Mouse (Mus musculus) liver, embryonic 12.5 days (tissue): ENCODE results near the gene Mrtfa. TPM values are rescaled to one million over a fixed set of nuclear protein-coding genes. Genes with fewer than 3 reads are reported as not detected.

Source experiments
- ATAC-seq: fragments of 200-750 bp; cut with Nextera tagmentation; 2 replicates; pipeline ENCODE4 v1.8.0; 2017; ENCODE audit warnings: moderate number of reproducible peaks, mild to moderate bottlenecking, moderate library complexity
- H3K27ac ChIP-seq: fragments of 300-500 bp; sonication (generic); 2 replicates; pipeline ENCODE4 v1.5.1; 2016; ENCODE audit warnings: mild to moderate bottlenecking
- H3K27me3 ChIP-seq: fragments of 300-500 bp; sonication (generic); replicated peaks from 2 replicates; pipeline ENCODE4 v1.6.1; 2016; ENCODE audit warnings: mild to moderate bottlenecking, moderate library complexity
- H3K36me3 ChIP-seq: fragments of 300-500 bp; sonication (generic); 2 replicates; pipeline ENCODE4 v1.6.1; 2016; ENCODE audit warnings: mild to moderate bottlenecking, moderate library complexity
- H3K4me1 ChIP-seq: fragments of 300-500 bp; sonication (generic); 2 replicates; pipeline ENCODE4 v1.6.1; 2016
- H3K4me2 ChIP-seq: fragments of 300-500 bp; sonication (generic); 2 replicates; pipeline ENCODE4 v1.6.1; 2016; ENCODE audit warnings: mild to moderate bottlenecking, moderate library complexity
- H3K4me3 ChIP-seq: fragments of 300-500 bp; sonication (generic); 2 replicates; pipeline ENCODE4 v1.5.1; 2016; ENCODE audit warnings: mild to moderate bottlenecking, moderate library complexity
- H3K9ac ChIP-seq: fragments of 300-500 bp; sonication (generic); 2 replicates; pipeline ENCODE4 v1.6.1; 2016; ENCODE audit warnings: mild to moderate bottlenecking, moderate library complexity
- H3K9me3 ChIP-seq: fragments of 300-500 bp; sonication (generic); replicated peaks from 2 replicates; pipeline ENCODE4 v1.6.1; 2016; ENCODE audit warnings: mild to moderate bottlenecking, moderate library complexity
- WGBS: fragments of 180-500 bp; shearing (Covaris S2); methylation state at CpG from one replicate; pipeline ENCODE4 v1.1.7; 2016; ENCODE audit not compliant: insufficient replicate concordance; 5-methylcytosine and 5-hydroxymethylcytosine counted together
- polyA plus RNA-seq: library from polyadenylated mRNA; unstranded; fragments of >200 nt; fragmentation: Nextera tagmentation; extraction: Ambion mirVana; gene quantifications from 2 replicates; pipeline ENCODE4 v1.2.1, GENCODE M21; 2016

Gene Mrtfa
- polyA plus RNA-seq, 1 experiment from 2014 or later: 8.7 TPM

DNA sequence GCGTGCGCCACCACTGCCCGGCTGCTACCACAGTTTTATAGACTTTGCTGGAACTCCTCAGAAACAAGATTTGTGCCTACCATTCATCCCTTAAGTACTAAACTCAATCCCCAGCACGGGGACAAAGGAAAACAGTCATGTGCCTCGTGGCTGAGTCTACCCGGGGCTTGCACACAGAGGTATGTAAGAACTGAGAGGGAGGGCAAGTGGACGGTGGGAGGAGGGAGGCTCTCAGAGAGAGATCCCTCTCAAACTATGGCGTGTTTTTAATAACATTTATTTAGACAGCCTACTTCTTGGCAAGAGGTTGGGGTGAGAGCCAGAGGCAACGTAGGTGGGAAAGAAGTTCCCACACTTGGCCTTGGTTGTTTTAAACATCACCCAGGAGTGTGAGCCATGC is 98.8 kb downstream of the Mrtfa start:
- no peaks in the 10 kb centered on the region for H3K9me3 ChIP-seq
- H3K27ac ChIP-seq: no peak overlapping the region
- WGBS: 68% methylated on average over 9 of the region's 9 CpGs
- peaks cover 12% of the 10 kb centered on the region for H3K4me1 ChIP-seq
- no peak overlapping the region for H3K4me2 ChIP-seq
- no peak overlapping the region for H3K4me3 ChIP-seq
- H3K27me3 ChIP-seq: no peaks in the 10 kb centered on the region
- H3K9ac ChIP-seq: no peak overlapping the region
- no peak for ATAC-seq
- no peaks in the 10 kb centered on the region for H3K36me3 ChIP-seq

DNA sequence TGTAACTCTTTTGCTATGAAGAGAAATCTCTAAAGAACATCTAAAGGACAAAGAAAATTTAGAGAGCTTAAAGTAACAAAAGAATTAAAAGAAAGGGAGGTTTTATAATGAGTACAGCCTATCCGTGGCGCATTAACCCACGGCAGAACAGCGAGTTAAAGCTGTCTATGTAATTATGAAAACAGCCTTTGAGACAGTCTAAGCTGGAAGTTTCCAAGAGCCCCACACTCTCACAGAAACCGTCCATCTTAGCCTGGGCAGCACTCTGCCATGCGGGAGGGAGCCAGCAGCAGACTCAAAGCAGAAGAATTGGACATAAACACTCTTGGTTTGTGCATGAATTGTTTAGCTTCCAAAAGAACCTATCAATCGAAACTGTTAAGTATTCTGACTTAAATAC is 103.0 kb downstream of the Mrtfa start:
- no peak for ATAC-seq
- H3K9me3 ChIP-seq: no peaks in the 10 kb centered on the region
- H3K4me2 ChIP-seq: no peak overlapping the region
- H3K27ac ChIP-seq: no peak overlapping the region
- no peaks in the 10 kb centered on the region for H3K27me3 ChIP-seq
- H3K9ac ChIP-seq: no peak overlapping the region
- 74% methylated on average over 7 of the region's 7 CpGs for WGBS
- no peak overlapping the region for H3K4me3 ChIP-seq
- no peaks in the 10 kb centered on the region for H3K4me1 ChIP-seq
- no peaks in the 10 kb centered on the region for H3K36me3 ChIP-seq

DNA sequence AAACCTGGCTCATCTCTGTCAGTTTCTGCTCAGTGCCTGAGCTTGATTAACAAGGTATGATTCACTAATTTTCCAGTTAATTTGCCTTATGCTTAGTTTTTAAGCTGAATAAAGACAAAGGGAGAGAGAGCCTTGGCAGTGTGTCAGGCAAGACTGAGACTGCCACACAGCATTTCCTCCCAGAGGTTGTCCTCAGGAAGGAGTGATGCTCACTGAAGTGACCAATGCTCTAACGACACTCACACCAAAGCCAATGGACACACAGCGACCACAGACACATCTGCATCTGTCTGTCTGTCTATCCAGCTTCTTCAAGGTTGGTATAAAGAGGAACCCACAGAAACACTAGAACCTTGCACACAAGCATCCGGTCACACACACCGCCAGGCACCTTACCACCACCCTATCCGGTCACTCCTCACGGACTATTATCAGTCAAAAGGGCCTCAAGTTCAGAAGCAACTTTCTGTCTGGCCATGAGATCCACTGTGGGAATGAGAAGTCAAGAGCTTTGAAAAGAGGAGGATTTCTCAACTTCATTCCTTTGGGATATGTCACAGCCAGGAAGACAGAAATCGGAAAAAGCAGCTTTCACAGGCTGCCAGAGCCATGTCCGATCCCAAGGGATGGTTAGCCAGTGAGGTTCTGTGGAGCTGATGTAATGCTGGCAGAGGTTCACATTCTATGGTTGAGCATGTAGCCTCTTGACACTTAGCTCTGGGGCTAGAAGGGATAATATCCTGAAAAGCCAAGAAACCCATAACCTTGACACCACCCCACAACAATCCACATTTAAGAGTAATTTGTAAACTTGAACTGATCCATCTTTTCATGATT is 103.7 kb downstream of the Mrtfa start:
- Histone ChIP-seq H3K4me1 (no peaks in the 10 kb centered on the region), H3K4me2 (no peak overlapping the region), H3K9ac (no peak overlapping the region), H3K36me3 (no peaks in the 10 kb centered on the region), H3K4me3 (no peak overlapping the region), H3K9me3 (no peaks in the 10 kb centered on the region), H3K27me3 (no peaks in the 10 kb centered on the region), H3K27ac (no peak overlapping the region)
- no peak for ATAC-seq
- 74% methylated on average over 8 of the region's 8 CpGs for WGBS

DNA sequence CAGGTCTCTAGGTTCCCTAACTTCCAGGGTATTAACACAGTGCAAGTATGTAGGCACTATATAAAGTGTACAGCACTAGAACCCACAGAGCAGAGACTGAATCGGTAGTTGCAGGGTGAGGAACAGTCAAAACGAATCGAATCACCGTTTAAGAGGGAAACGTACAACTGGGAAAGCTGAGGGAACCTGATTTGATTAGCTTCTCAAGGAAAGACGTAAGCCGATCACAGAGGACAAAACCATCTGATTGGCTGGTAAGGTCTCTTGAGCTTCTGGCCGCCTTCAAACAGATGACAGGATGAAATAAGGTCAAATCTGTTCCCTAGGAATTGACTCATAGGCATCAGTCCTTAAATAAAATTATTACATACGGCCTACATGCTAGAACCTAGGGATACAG is 106.7 kb downstream of the Mrtfa start:
- Histone ChIP-seq H3K4me1 (no peaks in the 10 kb centered on the region), H3K4me3 (no peak overlapping the region), H3K9ac (no peak overlapping the region), H3K36me3 (no peaks in the 10 kb centered on the region), H3K27ac (no peak overlapping the region), H3K27me3 (no peaks in the 10 kb centered on the region), H3K4me2 (no peak overlapping the region), H3K9me3 (no peaks in the 10 kb centered on the region)
- ATAC-seq: no peak
- WGBS: 77% methylated on average over 9 of the region's 9 CpGs

DNA sequence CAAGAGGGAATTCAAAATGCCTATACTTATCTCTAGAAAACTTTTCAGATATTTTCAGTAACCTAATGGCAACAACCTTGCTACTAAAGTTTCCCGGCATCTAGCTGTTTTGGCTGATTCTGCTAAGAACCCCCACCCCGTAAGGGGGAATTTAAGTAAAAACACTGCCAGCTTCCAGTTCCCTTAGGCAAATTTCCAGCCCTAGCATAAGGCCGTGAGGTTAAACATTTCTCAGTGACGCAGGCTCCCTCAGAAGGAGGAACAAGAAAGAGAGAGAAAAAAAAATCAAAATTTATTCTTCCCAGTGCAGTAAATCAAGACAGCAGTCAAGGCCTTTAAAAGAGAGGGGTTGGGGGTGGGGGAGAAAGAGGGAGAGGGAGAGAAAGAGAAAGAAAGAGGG is 107.3 kb downstream of the Mrtfa start:
- WGBS: 62% methylated on average over 4 of the region's 4 CpGs

DNA sequence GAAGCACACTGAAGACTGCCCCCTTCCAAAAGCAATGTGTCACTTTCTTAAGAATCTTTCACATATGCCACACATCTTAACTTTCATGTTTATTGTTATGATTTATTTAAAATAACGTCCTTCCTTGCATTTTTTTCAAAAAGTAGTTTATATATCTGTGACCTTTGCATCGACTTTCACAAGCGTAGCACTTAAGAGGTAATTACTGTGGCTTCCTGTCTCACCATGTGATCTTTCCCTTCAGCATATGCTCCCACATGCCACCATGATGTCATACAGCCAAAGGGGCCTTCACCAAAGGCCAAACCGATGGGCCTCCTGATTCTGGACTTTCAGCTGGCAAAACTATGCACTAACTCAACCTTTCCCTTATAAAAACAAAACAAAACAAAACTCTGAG is 109.3 kb downstream of the Mrtfa start:
- no peak overlapping the region for H3K9ac ChIP-seq
- no peak overlapping the region for H3K4me3 ChIP-seq
- H3K36me3 ChIP-seq: no peaks in the 10 kb centered on the region
- WGBS: 56% methylated on average over 4 of the region's 4 CpGs
- H3K4me1 ChIP-seq: no peaks in the 10 kb centered on the region
- no peak overlapping the region for H3K4me2 ChIP-seq
- H3K27ac ChIP-seq: no peak overlapping the region
- no peaks in the 10 kb centered on the region for H3K9me3 ChIP-seq
- H3K27me3 ChIP-seq: no peaks in the 10 kb centered on the region
- no peak for ATAC-seq

More for the DNA sequence above, 107.3 kb downstream of the Mrtfa start:
- no peaks in the 10 kb centered on the region for H3K27me3 ChIP-seq
- no peaks in the 10 kb centered on the region for H3K4me1 ChIP-seq
- no peak overlapping the region for H3K4me3 ChIP-seq
- no peak overlapping the region for H3K27ac ChIP-seq
- ATAC-seq: no peak
- H3K4me2 ChIP-seq: no peak overlapping the region
- no peaks in the 10 kb centered on the region for H3K9me3 ChIP-seq
- H3K9ac ChIP-seq: no peak overlapping the region
- H3K36me3 ChIP-seq: no peaks in the 10 kb centered on the region

DNA sequence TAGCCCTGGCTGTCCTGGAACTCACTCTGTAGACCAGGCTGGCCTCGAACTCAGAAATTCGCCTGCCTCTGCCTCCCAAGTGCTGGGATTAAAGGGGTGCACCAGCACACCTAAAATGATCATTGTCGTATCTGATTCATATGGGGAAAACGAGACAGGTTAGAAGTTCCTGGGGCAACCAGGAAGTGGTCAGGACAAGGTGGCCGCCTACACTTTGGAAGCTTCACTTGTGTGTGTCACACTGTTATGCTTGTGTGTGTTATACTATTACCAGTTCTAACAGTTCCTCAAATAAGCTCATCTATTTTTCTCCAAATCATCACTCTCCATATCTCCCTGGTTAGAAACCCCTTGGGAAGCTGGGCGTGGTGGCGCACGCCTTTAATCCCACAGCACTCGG is 110.2 kb downstream of the Mrtfa start:
- H3K27me3 ChIP-seq: no peaks in the 10 kb centered on the region
- no peak for ATAC-seq
- H3K27ac ChIP-seq: no peak overlapping the region
- H3K4me1 ChIP-seq: no peaks in the 10 kb centered on the region
- H3K4me2 ChIP-seq: no peak overlapping the region
- WGBS: 70% methylated on average over 9 of the region's 9 CpGs
- no peak overlapping the region for H3K4me3 ChIP-seq
- H3K9ac ChIP-seq: no peak overlapping the region
- H3K36me3 ChIP-seq: no peaks in the 10 kb centered on the region
- H3K9me3 ChIP-seq: no peaks in the 10 kb centered on the region

DNA sequence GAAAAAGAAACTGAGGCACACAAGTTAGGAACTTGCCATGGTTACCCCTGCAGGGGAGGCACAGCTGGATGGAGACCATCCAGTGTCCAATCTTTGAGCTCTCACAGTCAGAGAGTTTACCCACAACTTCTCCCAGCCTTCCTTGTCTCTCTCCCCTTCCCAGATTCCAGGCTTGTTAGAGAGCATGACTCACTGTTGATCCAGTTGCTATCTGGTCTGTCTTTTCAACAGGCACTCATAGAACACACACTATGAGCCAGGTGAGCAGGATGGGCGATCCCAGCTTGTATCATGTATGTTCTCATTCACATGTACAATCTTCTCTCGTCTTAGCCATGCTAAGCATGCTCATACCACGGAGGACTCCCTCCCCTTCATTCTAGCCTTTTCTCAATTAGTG is 111.3 kb downstream of the Mrtfa start:
- WGBS: 71% methylated on average over 3 of the region's 3 CpGs
- no peak overlapping the region for H3K27ac ChIP-seq

DNA sequence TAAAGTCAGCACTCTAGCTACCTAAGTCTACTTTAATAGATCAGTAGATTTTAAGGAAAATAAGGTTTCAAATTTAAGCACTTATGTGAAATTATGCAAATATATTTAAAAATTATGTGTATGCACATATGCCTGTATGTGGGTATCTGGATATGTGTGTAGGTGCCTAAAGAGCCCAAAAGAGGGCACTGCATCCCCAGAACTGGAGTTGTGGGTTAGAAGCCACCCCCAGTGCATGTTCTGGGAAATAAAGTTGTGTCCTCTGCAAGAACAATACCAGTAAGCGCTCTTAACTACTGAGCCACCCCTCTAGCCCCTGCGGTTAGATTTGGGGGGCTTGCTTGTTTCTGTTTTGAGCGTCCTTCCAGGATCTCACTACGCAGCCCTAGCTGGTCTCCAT is 113.0 kb downstream of the Mrtfa start:
- no peaks in the 10 kb centered on the region for H3K27me3 ChIP-seq
- H3K27ac ChIP-seq: no peak overlapping the region
- no peak overlapping the region for H3K4me2 ChIP-seq
- H3K4me1 ChIP-seq: no peaks in the 10 kb centered on the region
- H3K9me3 ChIP-seq: no peaks in the 10 kb centered on the region
- no peak overlapping the region for H3K4me3 ChIP-seq
- H3K9ac ChIP-seq: no peak overlapping the region
- no peaks in the 10 kb centered on the region for H3K36me3 ChIP-seq
- ATAC-seq: no peak
- WGBS: 83% methylated on average over 4 of the region's 4 CpGs

More for the DNA sequence above, 111.3 kb downstream of the Mrtfa start:
- Histone ChIP-seq H3K4me2 (no peak overlapping the region), H3K4me3 (no peak overlapping the region), H3K27me3 (no peaks in the 10 kb centered on the region), H3K9ac (no peak overlapping the region), H3K9me3 (no peaks in the 10 kb centered on the region), H3K4me1 (no peaks in the 10 kb centered on the region), H3K36me3 (no peaks in the 10 kb centered on the region)
- no peak for ATAC-seq

DNA sequence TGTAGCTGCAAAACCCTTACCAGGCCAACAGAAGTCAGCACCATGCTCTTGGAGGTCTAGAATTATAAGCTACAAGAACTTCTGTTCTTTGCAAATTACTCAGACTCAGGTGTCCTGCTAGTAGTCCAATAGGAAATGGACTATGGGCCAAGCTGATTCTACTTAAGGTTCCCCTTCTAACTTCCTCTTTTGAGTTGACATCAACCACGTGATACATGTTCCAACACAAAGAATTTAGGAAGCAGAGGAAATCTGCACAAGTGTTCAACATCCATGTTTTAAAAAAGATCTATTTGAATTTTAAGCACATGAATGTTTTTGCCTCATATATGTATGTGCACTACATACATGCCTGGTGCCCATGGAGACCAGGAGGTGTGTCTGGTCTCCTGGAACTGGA is 116.0 kb downstream of the Mrtfa start:
- Histone ChIP-seq H3K9ac (no peak overlapping the region), H3K4me1 (no peaks in the 10 kb centered on the region), H3K27me3 (no peaks in the 10 kb centered on the region), H3K4me3 (no peak overlapping the region), H3K9me3 (no peaks in the 10 kb centered on the region), H3K36me3 (no peaks in the 10 kb centered on the region), H3K27ac (no peak overlapping the region), H3K4me2 (no peak overlapping the region)
- ATAC-seq: no peak
- WGBS: 36% methylated on average over 1 of the region's 1 CpGs

DNA sequence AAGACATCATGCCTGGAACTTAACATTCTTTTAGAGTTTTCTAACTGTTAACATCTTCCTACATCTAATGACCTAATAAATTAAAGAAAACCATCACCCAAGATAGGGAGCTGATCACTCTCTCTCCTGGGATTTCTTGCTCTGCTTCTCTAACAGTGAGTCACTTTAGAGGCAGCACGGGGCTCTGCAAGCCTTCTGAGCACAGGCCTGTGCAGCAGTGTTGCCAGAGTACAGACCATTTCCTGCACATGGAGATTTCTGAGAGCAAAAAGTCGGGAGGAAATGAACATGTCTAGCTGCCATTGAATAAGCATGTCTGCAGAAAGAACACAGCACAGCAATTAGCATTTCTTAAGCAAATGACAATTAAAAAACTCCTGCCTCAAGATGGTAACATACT is 116.8 kb downstream of the Mrtfa start:
- Histone ChIP-seq H3K27me3 (no peaks in the 10 kb centered on the region), H3K4me3 (no peak overlapping the region), H3K9ac (no peak overlapping the region), H3K4me2 (no peak overlapping the region), H3K4me1 (no peaks in the 10 kb centered on the region), H3K9me3 (no peaks in the 10 kb centered on the region), H3K27ac (no peak overlapping the region), H3K36me3 (no peaks in the 10 kb centered on the region)
- no peak for ATAC-seq
- WGBS: 34% methylated on average over 2 of the region's 2 CpGs

DNA sequence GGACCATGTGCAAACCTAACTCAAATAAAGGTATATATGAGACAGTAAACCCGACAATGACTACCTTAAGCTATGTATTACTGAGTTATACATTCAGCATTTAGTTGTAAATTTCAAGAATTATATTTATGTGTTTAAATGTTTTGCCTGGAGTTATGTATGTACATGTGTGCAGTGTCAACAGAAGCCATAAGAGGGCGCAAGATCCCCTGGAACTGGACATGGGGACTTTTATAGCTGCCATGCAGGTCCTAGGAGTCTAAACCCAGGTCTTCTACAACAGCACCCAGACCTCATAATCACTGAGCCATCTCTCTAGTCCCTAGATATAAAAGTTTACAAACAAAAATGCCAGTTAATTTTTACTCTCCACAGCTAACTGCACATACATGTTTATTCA is 117.8 kb downstream of the Mrtfa start:
- H3K4me1 ChIP-seq: no peaks in the 10 kb centered on the region
- H3K36me3 ChIP-seq: no peaks in the 10 kb centered on the region
- H3K9ac ChIP-seq: no peak overlapping the region
- H3K27me3 ChIP-seq: no peaks in the 10 kb centered on the region
- no peak overlapping the region for H3K4me2 ChIP-seq
- no peak overlapping the region for H3K27ac ChIP-seq
- H3K9me3 ChIP-seq: no peaks in the 10 kb centered on the region
- no peak for ATAC-seq
- no peak overlapping the region for H3K4me3 ChIP-seq
- WGBS: 50% methylated on average over 2 of the region's 2 CpGs

DNA sequence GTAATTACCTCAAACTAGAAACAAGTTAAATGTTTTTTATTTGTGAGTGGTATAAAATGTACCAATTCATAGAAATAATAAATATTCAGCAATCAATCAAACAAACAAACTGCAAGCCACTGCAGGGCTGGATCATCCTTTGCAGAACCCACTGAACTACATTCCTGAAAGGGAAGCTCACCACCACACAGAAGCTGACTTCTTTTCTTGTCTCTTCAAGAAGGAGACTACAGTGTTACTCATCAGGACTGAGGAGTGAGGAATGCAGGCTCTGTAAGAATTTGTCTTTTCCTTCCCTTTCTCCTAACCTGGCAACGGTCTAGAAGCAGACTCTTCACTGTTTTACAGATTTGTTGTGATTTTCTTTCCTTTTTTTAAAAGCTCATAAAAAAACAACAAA is 120.1 kb downstream of the Mrtfa start:
- ATAC-seq: no peak
- 64% methylated on average over 1 of the region's 1 CpGs for WGBS

More for the DNA sequence above, 120.1 kb downstream of the Mrtfa start:
- Histone ChIP-seq H3K27ac (no peak overlapping the region), H3K27me3 (no peaks in the 10 kb centered on the region), H3K36me3 (no peaks in the 10 kb centered on the region), H3K4me3 (no peak overlapping the region), H3K4me1 (0 out of 2 replicates have a peak, but pooled peaks cover 6% of the 10 kb centered on the region), H3K9me3 (no peaks in the 10 kb centered on the region), H3K4me2 (no peak overlapping the region), H3K9ac (no peak overlapping the region)
